Mouse (Mus musculus) neutrophil, adult 65 days (primary cell): ENCODE data around the gene Foxd3. TPM values are rescaled to one million over a fixed set of nuclear protein-coding genes. Genes with fewer than 3 reads are reported as not detected.

Experiments
- total RNA-seq: library from RNA; stranded (reverse); gene quantifications from 2 replicates; pipeline ENCODE4 v1.2.4, GENCODE M21; 2023

Foxd3 gene
- total RNA-seq = not detected in 2 replicates

GRCm38 (mm10) chr4:99655937-99656604, at the start of gene Foxd3:
Foxd3 (plus strand) TSS chr4:99656299.

Other genes starting within 250 kb of the Foxd3 start
- 1.6 and 4.8 TPM in 2 replicates for gene Alg6, start 59.4 kb downstream of the Foxd3 start, total RNA-seq
- 1.7 and 1.9 TPM in 2 replicates for gene Efcab7, start 172.9 kb downstream of the Foxd3 start, total RNA-seq